Mouse (Mus musculus): ENCODE measurements at regions not wholly inside any gene's neighbourhood (a gene's known extent, or its start where the extent isn't known, plus 50 kb on each side); places are given as distances from the start of the nearest gene placed in this dataset.

DNA sequence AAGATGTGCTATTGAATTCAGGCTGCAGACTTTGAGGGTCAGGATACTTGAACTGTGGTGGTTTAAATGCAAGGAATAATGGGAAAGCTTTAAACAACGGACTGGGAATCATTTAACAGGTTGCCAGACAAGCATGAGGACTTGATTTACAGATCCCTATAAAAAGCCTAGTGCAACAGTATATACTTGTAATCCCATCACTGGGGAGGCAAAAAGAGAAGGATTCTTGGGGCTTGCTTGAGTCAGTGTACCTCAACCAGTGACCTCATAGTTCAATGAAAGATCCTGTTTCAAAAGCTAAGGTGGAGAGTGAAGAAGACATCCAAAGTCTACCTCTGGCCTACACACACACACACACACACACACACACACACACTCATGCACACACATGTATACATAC, 99.8 kb downstream of the Lrrn1 start:
- no peak for DNase-seq (ENCODE audit: extremely low spot score in 1 of 2, low spot score in 1 of 2)

DNA sequence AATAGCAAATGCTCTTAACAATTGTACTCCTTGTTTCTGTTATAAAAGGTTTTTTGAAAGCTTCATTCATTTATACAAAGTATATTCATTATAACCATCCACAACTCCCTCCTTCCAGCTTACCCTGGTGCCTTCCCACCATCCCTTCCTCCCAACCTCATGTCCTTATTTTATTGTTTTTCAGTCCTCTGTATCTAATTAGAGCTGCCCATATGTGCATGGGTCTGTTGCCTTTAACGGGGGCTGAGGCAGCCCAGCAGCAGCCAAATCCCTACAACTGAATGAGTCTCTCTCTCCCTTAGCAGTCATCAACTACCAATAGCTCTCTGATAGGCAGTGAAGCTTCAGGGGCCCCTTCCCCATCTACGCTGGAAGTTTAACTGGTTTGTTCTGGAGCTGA, 116.2 kb downstream of the Lrrn1 start:
- peak in 1 of 2 experiments; percentile 13 for DNase-seq (ENCODE audit: extremely low spot score in 1 of 2, low spot score in 1 of 2)

DNA sequence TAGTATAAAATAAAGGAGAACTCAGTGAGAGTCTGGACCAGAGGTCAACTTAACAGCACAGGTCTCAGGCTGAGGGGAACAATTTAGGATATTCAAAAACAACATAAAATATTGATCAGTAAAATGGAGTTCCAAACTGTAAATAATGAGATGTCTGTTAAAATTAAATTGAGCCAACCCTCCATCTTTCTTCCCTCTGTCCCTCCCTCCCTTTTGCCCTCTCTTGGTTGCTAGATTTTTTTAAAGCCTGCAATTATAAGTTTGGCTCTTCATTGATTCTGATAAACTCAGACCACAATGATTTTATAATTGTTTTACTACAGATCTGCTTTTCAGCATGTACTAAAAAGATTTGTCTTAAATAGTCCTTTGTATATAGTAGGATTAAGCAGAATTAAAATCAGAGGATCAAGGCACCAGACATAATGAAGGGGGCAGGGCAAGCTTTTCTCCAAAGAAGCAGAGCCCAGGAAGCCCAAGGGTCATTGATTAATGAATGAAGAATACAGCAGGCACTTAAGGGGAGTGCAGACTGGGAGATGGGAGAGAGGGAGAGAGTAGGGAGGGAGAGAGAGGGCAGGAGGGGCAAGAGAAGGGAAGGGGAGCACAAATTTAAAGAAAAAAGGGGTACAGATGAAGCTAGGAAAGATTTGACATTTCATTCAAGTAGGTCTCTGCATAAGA, 124.4 kb downstream of the Lrrn1 start:
- no peak for DNase-seq (ENCODE audit: extremely low spot score in 1 of 2, low spot score in 1 of 2)

DNA sequence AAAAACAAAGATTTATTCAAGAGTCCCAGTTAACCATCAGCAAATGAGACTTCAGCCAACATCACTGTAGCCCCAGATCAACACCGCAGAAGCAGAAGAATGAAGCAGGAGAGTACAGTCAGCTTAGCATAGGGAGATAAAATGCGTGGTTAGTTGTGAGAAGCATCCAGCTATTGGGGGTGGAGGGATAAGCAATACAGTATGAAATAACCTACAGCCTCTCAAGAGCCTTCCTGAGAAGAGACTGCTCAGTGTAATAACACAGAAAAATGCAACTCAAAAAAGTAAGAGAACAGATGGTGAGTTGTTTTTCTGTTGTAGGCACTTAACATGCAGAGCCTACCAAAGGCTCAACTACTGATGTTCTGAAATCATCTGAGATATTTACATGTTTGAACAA, 128.2 kb downstream of the Lrrn1 start:
- no peak for DNase-seq (ENCODE audit: extremely low spot score in 1 of 2, low spot score in 1 of 2)

DNA sequence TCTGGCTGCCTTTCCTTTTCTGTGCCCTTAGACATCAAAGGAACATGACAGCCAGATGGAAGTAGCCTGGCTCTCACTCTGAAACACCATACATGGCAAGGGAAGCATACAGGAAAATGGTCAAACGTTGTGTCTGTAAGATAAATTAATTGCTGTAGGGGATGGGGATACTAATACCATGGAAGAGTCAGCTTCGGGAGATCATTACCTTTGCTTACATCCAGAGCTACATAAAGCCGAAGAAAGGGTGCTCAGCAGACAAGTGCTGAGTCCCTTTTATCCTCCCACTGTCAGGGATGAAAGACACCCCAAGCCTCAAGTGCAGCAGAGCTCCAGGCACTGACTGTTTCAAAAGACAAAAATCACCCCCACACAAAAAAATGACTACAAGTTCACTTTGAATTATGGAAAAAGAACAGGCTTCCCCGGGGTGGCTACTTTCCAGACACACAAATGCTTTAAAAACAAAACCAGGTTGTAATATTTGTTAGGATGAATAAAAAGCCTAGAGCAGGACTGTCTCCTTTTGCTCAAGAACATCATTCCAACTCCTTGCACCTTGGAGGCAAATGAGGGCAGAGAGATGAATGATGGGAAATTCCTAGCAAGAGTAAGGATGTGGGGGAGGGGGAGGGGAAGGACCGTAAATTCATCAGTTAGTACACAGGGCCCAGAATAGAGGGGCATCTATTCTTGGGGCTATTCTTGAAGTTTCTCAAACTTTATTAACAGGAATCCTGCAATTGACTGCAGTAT, 131.6 kb downstream of the Lrrn1 start:
- DNase-seq (ENCODE audit: extremely low spot score in 1 of 2, low spot score in 1 of 2): no peak

DNA sequence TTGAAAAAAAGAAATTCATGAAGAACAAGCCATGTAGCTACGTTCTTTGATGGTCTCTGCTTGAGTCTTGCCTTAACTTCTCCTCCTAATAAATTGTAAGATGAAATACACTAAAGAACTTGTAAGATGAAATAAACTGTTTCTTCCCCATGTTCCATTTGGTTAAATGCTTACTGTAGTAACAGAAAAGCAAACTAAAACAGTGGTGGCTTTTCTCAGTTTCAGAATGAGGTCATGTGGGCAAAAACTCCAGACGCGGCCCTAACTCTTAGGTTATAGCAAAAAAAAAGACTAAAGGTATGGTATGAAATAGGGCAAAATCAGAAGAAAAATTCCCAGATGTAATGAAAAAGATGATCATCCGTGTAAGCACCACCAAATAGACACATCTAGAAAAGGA, 169.7 kb downstream of the Lrrn1 start:
- no peak for DNase-seq (ENCODE audit: extremely low spot score in 1 of 2, low spot score in 1 of 2)

DNA sequence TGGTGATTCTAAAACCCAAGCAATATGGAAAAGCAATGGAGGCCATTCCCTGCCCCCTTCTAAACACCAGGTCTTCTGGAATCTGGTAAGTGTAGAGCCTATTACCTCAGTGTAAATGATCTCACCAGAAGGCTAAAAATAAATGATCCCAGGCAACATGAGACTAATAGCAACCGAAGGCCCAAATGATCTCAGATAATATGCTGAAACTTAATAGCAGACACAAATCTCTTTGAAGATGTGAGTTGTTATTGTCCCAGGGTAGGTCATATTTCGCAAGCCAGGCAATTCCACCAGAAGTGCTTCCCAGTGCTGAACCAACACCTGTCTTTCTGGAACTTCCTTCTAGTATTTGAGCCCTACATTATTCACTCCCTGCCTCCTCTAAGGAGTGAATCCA, 178.6 kb downstream of the Lrrn1 start:
- DNase-seq (ENCODE audit: extremely low spot score in 1 of 2, low spot score in 1 of 2): no peak

DNA sequence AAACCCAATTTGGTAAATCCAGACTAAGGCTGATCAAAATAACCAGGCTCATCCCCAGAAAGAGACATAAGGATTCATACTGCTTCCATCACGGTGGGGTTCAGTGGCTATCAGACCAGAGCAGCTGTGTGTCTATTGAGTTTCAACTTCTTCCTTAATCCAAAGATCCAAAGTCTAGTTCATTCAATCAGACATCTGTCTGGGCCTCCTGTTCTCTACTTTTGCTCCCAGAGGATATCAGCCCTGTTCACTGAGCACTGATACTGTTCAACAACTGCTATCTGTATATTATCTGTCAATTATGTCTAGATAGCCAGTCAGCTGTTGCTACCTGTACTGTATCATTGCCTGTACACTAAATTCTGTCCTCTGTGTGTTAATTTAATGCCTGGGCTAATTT, 179.0 kb downstream of the Lrrn1 start:
- DNase-seq (ENCODE audit: extremely low spot score in 1 of 2, low spot score in 1 of 2): no peak

DNA sequence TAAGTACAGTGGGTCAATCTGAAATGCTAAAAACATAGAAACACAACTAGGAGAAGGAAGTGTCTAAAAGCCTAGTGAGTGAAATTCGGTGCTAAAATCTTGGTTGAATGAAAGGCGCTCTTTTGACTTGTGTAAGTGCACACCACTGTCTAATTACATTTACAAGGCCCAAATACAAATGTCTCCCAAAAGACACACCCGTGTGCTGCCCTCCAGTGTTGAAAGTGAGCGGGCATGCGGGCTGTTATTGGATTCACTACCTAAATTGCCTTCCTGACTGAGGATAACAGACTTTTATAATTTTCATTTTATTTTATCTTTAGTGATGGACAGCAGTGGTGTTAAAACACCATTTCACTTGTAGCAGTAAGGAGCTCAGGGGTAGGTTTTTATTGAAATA, 180.8 kb downstream of the Lrrn1 start:
- DNase-seq (ENCODE audit: extremely low spot score in 1 of 2, low spot score in 1 of 2): peak in 1 of 2 experiments; percentile 31

DNA sequence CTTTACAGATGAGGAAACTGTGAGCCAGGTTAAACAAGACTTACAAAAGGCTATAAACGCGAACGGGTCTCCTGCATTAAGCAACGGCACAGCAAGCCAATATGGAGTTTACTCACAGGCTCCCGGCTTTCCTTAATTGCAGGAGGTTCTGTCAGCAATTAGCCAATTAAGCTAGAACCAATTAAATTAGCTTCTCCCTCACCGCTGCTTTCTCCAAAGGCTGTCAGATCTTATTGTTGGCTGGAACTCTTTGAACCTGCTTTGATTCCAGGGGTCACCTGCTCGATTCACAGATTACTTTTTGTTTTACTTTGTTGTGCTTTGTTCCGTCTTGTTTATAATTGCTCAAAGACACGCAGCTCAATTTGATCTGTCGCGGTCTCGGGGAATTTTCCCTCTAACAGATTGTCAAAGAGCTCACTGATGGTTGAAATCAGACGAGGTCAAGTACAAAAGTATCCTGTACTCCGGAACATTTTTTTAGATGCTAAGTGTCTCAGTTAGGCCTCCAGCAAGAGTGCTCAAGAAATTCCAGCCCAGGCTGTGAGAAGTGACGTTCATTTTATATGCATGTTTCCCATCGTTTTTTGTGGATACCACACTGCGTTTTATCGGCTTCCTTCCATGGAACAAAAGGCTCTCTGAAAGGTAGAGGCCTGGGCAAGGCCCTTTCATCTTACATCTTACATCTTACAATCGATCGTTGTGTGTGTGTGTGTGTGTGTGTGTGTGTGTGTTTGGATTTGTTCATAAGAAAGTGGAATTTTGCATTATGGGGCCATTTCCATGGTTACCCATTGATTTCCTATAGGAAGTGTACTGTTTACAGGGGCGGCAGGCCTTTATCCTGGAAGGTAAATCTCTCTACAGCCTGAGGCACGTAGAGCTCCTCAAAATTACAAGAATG, 181.9 kb downstream of the Lrrn1 start:
- no peak for DNase-seq (ENCODE audit: extremely low spot score in 1 of 2, low spot score in 1 of 2)

DNA sequence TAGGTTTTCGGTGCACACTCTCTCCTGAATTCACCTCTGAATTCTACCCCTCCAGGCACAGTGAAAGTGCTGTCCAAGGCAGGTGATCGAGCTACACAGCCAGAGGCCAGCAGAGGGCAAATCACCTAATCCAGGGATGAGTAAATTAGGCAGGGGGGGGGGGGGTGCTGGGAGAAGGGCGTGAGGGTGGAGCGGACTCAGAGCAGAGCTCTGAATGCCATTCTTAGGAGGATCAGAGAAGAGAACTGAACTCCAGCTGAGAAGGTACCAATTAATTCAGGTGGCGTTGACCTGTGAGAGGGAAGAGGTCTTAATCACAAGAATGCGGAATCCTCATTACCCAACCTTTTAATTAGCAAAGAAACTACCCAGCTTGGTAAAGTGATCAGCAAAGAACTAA, 183.5 kb downstream of the Lrrn1 start:
- DNase-seq (ENCODE audit: extremely low spot score in 1 of 2, low spot score in 1 of 2): no peak

DNA sequence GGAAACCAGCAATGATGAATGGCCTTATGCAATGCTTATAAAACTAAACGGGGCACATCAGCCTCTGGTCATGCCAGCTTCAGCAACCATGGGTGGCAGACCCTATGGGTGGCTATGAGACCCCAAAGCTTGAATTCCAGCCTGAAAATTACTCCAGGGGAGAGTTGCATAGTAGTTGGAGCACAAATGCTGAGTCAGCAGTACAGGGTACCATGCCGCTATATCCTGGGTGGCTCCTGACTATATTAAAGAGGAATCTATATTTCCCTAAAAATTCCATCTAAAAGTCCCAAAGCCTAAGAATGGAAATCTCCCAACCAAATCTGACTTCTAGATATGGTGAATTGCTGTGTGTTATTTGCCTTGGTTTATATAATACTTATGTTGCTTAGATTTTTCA, 187.6 kb downstream of the Lrrn1 start:
- DNase-seq (ENCODE audit: extremely low spot score in 1 of 2, low spot score in 1 of 2): no peak

DNA sequence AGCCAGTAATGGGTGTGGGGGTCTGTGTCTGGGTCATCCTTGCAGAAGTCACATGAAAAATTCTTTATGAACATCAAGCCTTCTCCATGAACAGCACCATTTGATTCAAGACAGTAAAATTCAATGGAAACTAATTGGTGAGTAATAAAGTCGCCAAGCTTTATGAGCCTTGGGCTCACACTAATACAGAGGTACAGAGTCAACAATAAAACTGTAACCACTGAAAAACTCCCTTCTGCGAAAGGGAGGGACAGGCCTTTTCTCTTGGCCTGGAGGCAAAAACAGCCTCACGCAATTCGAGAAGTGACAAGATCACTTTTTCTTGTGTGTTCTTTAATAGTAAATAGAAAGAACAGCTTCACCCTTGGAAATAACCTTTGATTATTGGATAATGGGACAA, 200.7 kb downstream of the Lrrn1 start:
- DNase-seq (ENCODE audit: extremely low spot score in 1 of 2, low spot score in 1 of 2): no peak

DNA sequence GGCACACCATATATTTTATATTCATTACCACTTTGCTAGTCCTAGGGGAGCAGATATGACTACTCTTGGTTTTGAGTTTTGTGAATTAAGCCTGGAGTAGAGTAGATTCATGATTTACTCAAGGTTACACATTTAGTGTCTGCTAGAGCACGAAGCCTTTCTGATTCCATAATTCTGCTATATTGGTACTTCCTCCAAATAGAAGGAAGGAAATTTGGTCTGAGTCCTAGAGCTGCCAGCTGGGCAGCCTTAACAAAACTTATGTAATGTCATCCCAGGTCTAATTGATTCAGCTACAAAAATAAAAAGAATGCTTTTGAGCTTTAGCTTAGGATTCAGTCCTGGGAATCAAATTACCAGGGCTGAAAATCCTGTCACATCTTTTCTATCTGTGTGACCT, 205.2 kb downstream of the Lrrn1 start:
- DNase-seq (ENCODE audit: extremely low spot score in 1 of 2, low spot score in 1 of 2): no peak

DNA sequence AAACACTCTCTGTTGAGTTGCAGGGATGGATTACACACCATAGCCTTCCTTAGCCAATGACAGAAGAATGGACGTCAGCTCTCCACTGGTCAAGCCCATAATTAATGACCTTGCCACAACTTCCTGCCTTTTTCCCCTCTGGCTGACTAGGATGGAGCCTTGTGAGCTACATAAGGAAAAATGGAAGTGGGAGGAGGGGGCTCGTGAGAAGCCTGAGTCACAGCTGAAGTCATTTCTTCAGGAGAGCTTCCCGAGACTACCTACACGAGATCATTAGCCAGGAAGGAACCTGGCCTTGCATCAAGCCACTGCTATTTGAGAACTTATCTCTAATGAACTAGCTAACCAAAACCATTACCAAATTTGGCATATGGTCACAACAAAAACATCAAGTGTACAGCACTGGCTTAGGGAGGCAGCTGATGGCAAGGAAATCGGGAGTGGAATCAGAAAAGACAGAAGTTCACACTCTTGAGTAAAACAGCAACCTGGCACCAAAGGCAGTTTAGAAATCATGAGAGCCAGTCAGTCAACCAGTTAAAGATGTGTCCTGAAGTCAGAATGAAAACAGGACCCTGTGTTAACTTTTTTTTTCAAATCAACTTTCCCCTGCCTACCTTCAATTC, 219.7 kb downstream of the Lrrn1 start:
- DNase-seq (ENCODE audit: extremely low spot score in 1 of 2, low spot score in 1 of 2): no peak

DNA sequence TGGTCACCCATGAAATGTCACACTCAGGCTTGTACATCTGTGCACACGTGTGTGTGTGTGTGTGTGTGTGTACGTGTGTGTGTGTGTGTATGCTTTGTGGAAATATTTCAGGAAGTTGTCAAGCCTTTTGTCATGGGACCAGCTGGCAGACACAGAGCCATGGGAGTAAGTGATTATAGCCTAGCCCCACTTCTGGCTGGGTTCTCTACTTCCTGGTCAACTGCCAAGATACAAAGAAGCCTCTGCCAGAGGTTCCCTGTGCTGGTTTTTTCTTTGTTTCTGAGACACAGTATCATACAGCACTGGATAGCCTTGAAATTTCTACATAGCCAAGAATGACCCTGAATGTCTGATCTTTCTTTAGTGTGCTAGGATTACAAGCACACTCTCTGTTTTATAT, 220.2 kb downstream of the Lrrn1 start:
- no peak for DNase-seq (ENCODE audit: extremely low spot score in 1 of 2, low spot score in 1 of 2)

DNA sequence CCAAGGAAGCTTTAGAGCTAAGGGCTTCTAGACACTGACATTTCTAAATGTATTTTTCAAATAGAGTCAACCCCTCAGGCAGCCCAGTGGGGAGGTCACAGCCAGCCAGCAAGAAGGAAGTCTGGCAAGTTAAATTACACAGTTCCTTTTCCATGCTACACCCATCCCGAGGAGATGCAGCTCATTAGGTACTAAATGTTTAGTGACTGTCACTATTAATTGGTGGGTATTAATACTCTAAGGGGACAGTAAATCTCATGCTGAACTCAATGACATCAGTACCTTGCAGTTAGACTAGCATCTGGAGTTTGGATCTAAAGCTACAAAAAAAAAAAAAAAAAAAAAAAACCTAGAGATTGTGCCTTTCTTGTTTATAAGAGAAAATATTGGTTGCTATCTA, 222.6 kb downstream of the Lrrn1 start:
- no peak for DNase-seq (ENCODE audit: extremely low spot score in 1 of 2, low spot score in 1 of 2)

DNA sequence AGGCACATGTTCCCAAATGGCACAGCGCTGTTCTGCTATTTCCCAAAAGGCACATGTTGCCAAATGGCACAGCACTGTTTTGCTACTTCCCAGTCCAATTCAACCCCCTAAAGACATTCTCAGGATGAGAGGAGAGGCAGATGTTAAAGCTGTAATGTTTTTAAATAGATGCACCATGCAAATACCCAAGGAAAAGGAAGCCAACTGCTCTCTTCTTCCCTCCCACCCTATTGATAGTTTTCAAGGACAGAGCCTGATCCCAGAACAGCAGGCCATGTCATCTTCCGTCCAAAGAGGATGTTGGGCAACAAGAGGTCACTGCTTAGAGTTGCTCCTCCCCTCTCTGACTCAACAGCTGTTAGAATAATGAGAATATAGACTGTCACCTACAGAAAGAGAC, 225.6 kb downstream of the Lrrn1 start:
- DNase-seq (ENCODE audit: extremely low spot score in 1 of 2, low spot score in 1 of 2): no peak

DNA sequence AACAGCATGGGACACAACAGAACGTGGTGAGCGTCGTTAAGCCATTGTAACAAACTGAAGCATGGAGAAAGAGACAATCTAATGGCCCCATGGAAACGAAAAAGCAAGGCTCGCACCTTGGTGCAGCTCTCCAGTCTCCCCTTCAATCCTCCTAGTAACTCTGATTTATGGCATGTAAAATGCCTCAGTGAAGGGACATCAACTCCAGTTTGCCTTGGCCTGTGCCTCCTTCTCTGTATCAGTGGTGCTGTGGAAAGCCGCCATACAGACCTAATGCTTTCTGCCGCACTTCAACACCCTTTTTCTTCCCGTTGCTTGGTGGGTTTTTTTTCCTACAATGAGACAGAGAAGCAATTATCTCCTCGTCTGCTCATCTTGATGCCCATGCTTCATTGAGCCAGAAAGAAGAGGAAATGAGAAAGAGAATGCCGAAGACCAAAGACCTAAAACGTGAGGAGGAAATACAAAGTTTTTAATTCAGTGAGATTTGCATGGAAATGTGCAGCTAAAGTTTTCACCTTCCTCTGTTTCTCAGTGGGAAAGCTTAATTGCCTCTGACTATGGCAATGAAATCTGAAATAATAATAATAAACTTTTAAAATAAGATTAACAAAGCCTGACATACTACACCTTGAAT, 241.4 kb downstream of the Lrrn1 start:
- DNase-seq (ENCODE audit: extremely low spot score in 1 of 2, low spot score in 1 of 2): no peak

DNA sequence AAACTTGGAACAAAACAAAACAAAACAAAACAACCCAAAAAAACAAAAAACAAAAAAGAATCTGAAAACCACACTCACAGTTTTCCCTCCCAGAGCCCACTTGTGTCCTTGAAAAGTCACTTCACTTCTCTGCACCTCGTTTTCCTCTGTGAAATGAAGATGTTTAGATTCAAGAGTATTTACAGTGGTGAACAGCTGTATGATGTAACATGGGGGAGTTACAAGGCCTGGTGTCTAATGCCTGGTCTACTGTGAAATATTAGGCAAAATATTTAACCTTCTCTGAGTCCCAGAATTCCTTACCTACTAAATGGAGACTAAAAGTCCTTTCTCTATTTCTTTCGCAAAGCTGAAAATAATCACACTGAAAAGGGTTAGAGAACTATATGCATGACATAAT, 255.4 kb downstream of the Lrrn1 start:
- no peak for DNase-seq (ENCODE audit: extremely low spot score in 1 of 2, low spot score in 1 of 2)
